Mouse (Mus musculus): ENCODE data around the gene Ap1s3. TPM values are rescaled to one million over a fixed set of nuclear protein-coding genes. Genes with fewer than 3 reads are reported as not detected.

Ap1s3 gene
- polyA plus RNA-seq, 1 experiment from 2014 or later, result 0.27 TPM

DNA sequence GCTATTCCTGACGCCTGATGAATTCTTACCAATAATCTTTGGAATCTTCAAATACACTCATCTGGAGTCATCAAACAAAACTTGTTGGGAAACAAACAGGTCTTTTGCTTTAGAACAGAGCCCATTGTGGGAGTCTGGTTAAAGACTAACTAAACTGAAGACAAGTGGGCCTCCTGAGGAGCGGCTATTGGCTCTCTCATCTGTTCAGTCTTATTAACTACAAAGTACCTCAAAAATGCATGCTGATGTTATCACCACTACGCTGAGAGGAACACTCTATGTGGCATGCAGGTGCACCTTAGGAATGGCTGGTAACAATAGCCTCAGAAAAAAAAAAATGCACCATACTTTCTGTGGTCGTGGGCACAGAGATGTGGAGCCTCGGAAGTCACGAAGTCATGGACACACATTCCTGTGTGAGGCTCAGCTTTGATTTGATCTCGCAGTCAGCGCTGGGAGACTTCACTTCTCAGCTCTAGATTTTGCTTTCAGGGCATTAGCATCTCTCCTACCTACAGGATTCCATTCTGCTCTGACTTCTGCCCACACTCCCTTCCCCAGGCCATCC lies 6.4 kb upstream of the Ap1s3 start:
- TF ChIP-seq CTCF (IDR thresholded peaks at IDR 0.05; ENCODE audit: low read depth) (no peak), EP300 (IDR thresholded peaks at IDR 0.05; ENCODE audit: low read depth) (no peak)
- Histone ChIP-seq H3K9me3 (ENCODE audit: low read length) (no peaks in the 10 kb centered on the region), H3K4me2 (ENCODE audit: low read depth, low read length) (no peak overlapping the region), H3K4me1 (ENCODE audit: insufficient read depth) (no peaks in the 10 kb centered on the region; the same call in 1 of the 2 replicates), H3K27me3 (ENCODE audit: insufficient read depth, low read length) (peaks cover 3% of the 10 kb centered on the region; the same call in 1 of the 2 replicates), H3K4me3 (ENCODE audit: low read depth, low read length) (no peak overlapping the region), H3K36me3 (replicated peaks; ENCODE audit: insufficient read depth, low read length) (no peaks in the 10 kb centered on the region), H3K27ac (ENCODE audit: low read depth) (no peak overlapping the region), H3K9ac (replicated peaks) (no peak overlapping the region)
- DNase-seq (no peak), ATAC-seq (no peak)
- WGBS (ENCODE audit: insufficient replicate concordance), result 60% methylated on average over 8 of the region's 8 CpGs

DNA sequence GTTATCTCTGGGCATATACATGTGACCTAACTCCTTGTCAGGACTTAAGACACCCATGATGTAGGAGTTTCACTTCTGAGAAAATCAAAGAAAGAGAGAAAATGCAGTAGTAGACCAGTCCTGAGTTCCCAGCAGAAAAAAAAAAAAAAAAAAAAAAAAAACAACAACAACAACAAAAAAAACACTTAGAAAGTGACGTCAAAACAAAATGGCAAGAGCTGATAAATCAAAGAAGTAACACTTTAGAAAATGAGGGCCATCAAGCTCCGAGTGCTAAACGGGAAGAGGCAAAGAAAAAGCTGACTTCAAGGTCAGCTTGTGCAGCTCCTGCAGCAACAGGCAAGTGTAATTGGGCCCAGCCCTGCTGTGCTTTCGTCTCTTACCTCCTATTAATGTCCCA lies 3.9 kb upstream of the Ap1s3 start:
- H3K4me1 ChIP-seq (ENCODE audit: insufficient read depth), result peaks cover 6% of the 10 kb centered on the region
- ATAC-seq, result no peak
- no peaks in the 10 kb centered on the region for H3K36me3 ChIP-seq (replicated peaks; ENCODE audit: insufficient read depth, low read length)
- peaks cover 7% of the 10 kb centered on the region; the same call in 1 of the 2 replicates for H3K27me3 ChIP-seq (ENCODE audit: insufficient read depth, low read length)
- H3K27ac ChIP-seq (ENCODE audit: low read depth), result no peak overlapping the region
- DNase-seq, result no peak
- no peak for TF ChIP-seq EP300 (IDR thresholded peaks at IDR 0.05; ENCODE audit: low read depth)
- TF ChIP-seq CTCF (IDR thresholded peaks at IDR 0.05; ENCODE audit: low read depth), result no peak
- H3K4me3 ChIP-seq (ENCODE audit: low read depth, low read length), result no peak overlapping the region
- no peak overlapping the region for H3K9ac ChIP-seq (replicated peaks)
- H3K4me2 ChIP-seq (ENCODE audit: low read depth, low read length), result no peak overlapping the region
- no peaks in the 10 kb centered on the region for H3K9me3 ChIP-seq (ENCODE audit: low read length)
- 56% methylated on average over 4 of the region's 4 CpGs for WGBS (ENCODE audit: insufficient replicate concordance)

DNA sequence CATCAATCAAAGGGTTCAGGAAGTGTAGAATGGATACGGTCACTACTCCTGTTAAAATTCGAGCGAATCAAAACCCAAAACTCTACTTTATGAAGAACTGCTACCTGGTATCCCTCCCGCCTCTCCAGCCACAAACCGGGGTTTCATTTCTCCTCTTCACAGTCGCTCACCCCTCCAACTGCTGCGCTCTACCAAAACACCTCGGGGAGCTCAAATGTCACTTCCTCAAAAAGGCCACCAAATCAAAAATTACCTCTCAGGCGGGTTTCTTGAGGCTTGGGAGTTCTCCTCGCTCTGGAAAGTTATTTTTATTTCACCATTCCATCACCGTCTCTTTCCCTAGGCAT lies 603 bp downstream of the Ap1s3 start:
- Histone ChIP-seq H3K27ac (ENCODE audit: low read depth) (no peak overlapping the region), H3K4me1 (ENCODE audit: insufficient read depth) (peaks cover 8% of the 10 kb centered on the region; the same call in 1 of the 2 replicates), H3K4me3 (ENCODE audit: low read depth, low read length) (peak overlapping the region; percentile 65), H3K4me2 (ENCODE audit: low read depth, low read length) (peak overlapping the region; percentile 88), H3K9me3 (ENCODE audit: low read length) (no peaks in the 10 kb centered on the region), H3K27me3 (ENCODE audit: insufficient read depth, low read length) (peaks cover 7% of the 10 kb centered on the region; the same call in 1 of the 2 replicates), H3K9ac (replicated peaks) (peak overlapping the region; percentile 61), H3K36me3 (replicated peaks; ENCODE audit: insufficient read depth, low read length) (no peaks in the 10 kb centered on the region)
- DNase-seq, result peak; percentile 27
- no peak for TF ChIP-seq CTCF (IDR thresholded peaks at IDR 0.05; ENCODE audit: low read depth)
- no peak for TF ChIP-seq EP300 (IDR thresholded peaks at IDR 0.05; ENCODE audit: low read depth)
- under 1% methylated on average over 11 of the region's 11 CpGs for WGBS (ENCODE audit: insufficient replicate concordance)
- ATAC-seq, result no peak

DNA sequence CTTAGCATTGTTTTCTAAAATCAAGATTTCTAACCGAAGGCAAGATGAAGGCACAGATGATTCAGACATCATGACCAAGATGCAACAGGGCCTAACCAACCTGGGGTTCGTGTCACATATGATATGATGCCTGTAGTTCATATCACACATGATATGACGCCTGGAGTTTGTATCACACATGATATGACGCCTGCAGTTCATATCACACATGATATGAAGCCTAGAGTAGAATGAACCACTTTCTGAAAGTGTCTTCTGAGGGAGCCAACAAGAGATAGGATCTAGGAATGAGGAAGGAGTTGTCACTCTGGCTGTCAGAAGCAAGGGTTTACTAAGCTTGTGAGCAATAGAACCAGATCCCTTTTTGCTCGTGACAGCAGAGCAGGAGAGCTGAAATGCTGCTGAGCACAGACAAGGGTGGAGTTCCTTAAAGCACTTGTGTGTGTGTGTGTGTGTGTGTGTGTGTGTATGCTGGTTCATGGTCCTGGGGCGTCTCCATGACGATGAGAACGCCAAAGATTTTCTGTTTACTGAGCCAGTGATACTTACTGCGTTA lies 2.3 kb downstream of the Ap1s3 start:
- H3K9ac ChIP-seq (replicated peaks), result no peak overlapping the region
- H3K4me1 ChIP-seq (ENCODE audit: insufficient read depth), result peaks cover 8% of the 10 kb centered on the region; the same call in 1 of the 2 replicates
- TF ChIP-seq EP300 (IDR thresholded peaks at IDR 0.05; ENCODE audit: low read depth) (no peak), CTCF (IDR thresholded peaks at IDR 0.05; ENCODE audit: low read depth) (no peak)
- DNase-seq (no peak), ATAC-seq (no peak)
- H3K4me3 ChIP-seq (ENCODE audit: low read depth, low read length), result no peak overlapping the region
- no peak overlapping the region for H3K27ac ChIP-seq (ENCODE audit: low read depth)
- H3K27me3 ChIP-seq (ENCODE audit: insufficient read depth, low read length), result peaks cover 7% of the 10 kb centered on the region; the same call in 1 of the 2 replicates
- H3K9me3 ChIP-seq (ENCODE audit: low read length), result no peaks in the 10 kb centered on the region
- WGBS (ENCODE audit: insufficient replicate concordance), result 57% methylated on average over 9 of the region's 9 CpGs
- no peaks in the 10 kb centered on the region for H3K36me3 ChIP-seq (replicated peaks; ENCODE audit: insufficient read depth, low read length)
- H3K4me2 ChIP-seq (ENCODE audit: low read depth, low read length), result no peak overlapping the region

DNA sequence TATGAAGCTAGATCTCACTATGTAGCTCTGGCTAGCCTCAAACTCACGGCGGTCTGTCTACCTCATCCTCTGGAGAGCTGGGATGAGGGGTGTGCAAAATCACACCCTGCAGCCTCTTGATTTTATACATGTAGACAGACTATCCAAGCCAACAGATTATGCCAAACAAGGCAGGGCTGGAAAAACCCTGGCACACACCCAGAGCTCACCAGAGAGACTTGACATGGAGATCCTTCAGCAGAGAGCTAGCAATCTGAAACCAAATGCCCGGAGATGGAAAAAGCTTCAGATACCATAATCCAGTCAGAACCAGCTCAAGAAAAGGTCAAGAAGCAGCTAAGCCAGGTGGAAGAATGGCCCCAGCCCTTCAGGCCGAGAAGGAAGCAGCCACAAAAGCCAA lies 6.9 kb downstream of the Ap1s3 start:
- TF ChIP-seq CTCF (IDR thresholded peaks at IDR 0.05; ENCODE audit: low read depth) (no peak), EP300 (IDR thresholded peaks at IDR 0.05; ENCODE audit: low read depth) (no peak)
- 82% methylated on average over 4 of the region's 4 CpGs for WGBS (ENCODE audit: insufficient replicate concordance)
- no peaks in the 10 kb centered on the region for H3K36me3 ChIP-seq (replicated peaks; ENCODE audit: insufficient read depth, low read length)
- no peak overlapping the region for H3K4me2 ChIP-seq (ENCODE audit: low read depth, low read length)
- ATAC-seq (no peak), DNase-seq (no peak)
- H3K27ac ChIP-seq (ENCODE audit: low read depth), result no peak overlapping the region
- H3K27me3 ChIP-seq (ENCODE audit: insufficient read depth, low read length), result no peaks in the 10 kb centered on the region
- no peak overlapping the region for H3K4me3 ChIP-seq (ENCODE audit: low read depth, low read length)
- no peaks in the 10 kb centered on the region for H3K4me1 ChIP-seq (ENCODE audit: insufficient read depth)
- no peaks in the 10 kb centered on the region for H3K9me3 ChIP-seq (ENCODE audit: low read length)
- no peak overlapping the region for H3K9ac ChIP-seq (replicated peaks)

DNA sequence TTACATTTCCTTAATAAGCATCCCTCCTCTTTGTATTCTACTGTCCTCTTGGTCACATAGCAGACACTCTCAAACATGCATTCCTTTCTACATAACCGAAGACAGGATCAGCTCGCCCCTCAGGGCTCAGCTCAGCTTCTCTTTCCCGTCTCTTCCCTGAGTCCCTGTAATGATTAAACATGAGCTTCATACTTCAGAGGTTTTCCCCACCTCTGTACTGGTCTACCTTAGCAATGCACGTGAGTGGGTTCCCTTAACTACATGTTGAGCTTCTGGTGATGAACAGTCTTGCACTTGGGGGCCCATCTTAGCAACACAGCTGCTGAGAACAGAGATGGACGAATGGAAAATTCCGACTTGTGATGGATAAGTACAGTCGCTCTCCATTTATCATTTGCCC lies 12.2 kb downstream of the Ap1s3 start:
- TF ChIP-seq EP300 (IDR thresholded peaks at IDR 0.05; ENCODE audit: low read depth) (no peak), CTCF (IDR thresholded peaks at IDR 0.05; ENCODE audit: low read depth) (no peak)
- Histone ChIP-seq H3K9ac (replicated peaks) (no peak overlapping the region), H3K4me1 (ENCODE audit: insufficient read depth) (no peaks in the 10 kb centered on the region), H3K27me3 (ENCODE audit: insufficient read depth, low read length) (no peaks in the 10 kb centered on the region), H3K27ac (ENCODE audit: low read depth) (no peak overlapping the region), H3K4me3 (ENCODE audit: low read depth, low read length) (no peak overlapping the region), H3K9me3 (ENCODE audit: low read length) (no peaks in the 10 kb centered on the region), H3K4me2 (ENCODE audit: low read depth, low read length) (no peak overlapping the region), H3K36me3 (replicated peaks; ENCODE audit: insufficient read depth, low read length) (no peaks in the 10 kb centered on the region)
- 81% methylated on average over 7 of the region's 7 CpGs for WGBS (ENCODE audit: insufficient replicate concordance)
- ATAC-seq, result no peak
- no peak for DNase-seq

All from liver, postnatal 0 days (tissue).